In genomic region chr17:47509031-47509705, GRCm38 (mm10) we compare ENCODE assay signal across 1 mouse cellular context.
TF ChIP-seq lines count a peak whose summit lies in the region.

No protein-coding gene starts in this region.

TF ChIP-seq in MEL, 35 proteins besides CTCF, POLR2A, EP300 and RAD21 (continued from another document):
- TF ChIP-seq ZMIZ1 (IDR thresholded peaks at IDR 0.05; ENCODE audit: low read depth, low read length) (no peak), POLR2AphosphoS2 (IDR thresholded peaks at IDR 0.05; ENCODE audit: low read length) (no peak), BHLHE40 (IDR thresholded peaks at IDR 0.05; ENCODE audit: borderline replicate concordance, low read depth, low read length) (no peak), ZKSCAN1 (IDR thresholded peaks at IDR 0.05; ENCODE audit: low read depth, low read length) (no peak), KAT2A (conservative IDR thresholded peaks at IDR 0.05; ENCODE audit: low read depth, low read length) (no peak), MYC (IDR thresholded peaks at IDR 0.05; ENCODE audit: low read depth, low read length) (0 out of 2 replicates have a peak, but pooled peaks have one; percentile 26), RCOR1 (IDR thresholded peaks at IDR 0.05; ENCODE audit: low read depth, low read length) (peak; percentile 40; the same call in 1 of the 2 replicates), CHD1 (IDR thresholded peaks at IDR 0.05; ENCODE audit: low read depth, low read length) (no peak), GATA1 (IDR thresholded peaks at IDR 0.05; ENCODE audit: low read depth, low read length) (no peak), MXI1 (IDR thresholded peaks at IDR 0.05; ENCODE audit: low read depth, low read length) (0 out of 2 replicates have a peak, but pooled peaks have one; percentile 34), MAZ (IDR thresholded peaks at IDR 0.05; ENCODE audit: low read depth, low read length) (no peak), SIN3A (IDR thresholded peaks at IDR 0.05; ENCODE audit: low read length) (peak; percentile 85), CHD2 (IDR thresholded peaks at IDR 0.05; ENCODE audit: low read length) (no peak), GABPA (IDR thresholded peaks at IDR 0.05; ENCODE audit: low read depth, low read length) (no peak), ETS1 (IDR thresholded peaks at IDR 0.05; ENCODE audit: low read depth, low read length) (peak; percentile 95)
